Mouse (Mus musculus): ENCODE data around the gene Pam.
"Not testable (repeated sequence)": the region's sequence is repeated elsewhere in the genome, so short reads cannot be mapped to it uniquely, and the experiment has no call there.

The Pam gene

GRCm38 (mm10) chr1:97769294-97769903 is 326.0 kb downstream of the Pam start:
- peak in 1 of 2 experiments; percentile 2 for DNase-seq (ENCODE audit: low spot score in 2 of 2)

- DNase-seq (ENCODE audit: low spot score in 2 of 2), result no peak
These were observed 326.5 kb downstream of the Pam start for GRCm38 (mm10) chr1:97768906-97769293.

GRCm38 (mm10) chr1:97768089-97768488 is 327.4 kb downstream of the Pam start:
- no peak for DNase-seq (ENCODE audit: low spot score in 2 of 2)

GRCm38 (mm10) chr1:97765712-97766111 is 329.7 kb downstream of the Pam start:
- not testable (repeated sequence) for DNase-seq (ENCODE audit: low spot score in 2 of 2)

- DNase-seq (ENCODE audit: low spot score in 2 of 2), result no peak
These were observed 334.0 kb downstream of the Pam start for GRCm38 (mm10) chr1:97761477-97761876.

GRCm38 (mm10) chr1:97760598-97760997 is 334.8 kb downstream of the Pam start:
- DNase-seq (ENCODE audit: low spot score in 2 of 2), result no peak

GRCm38 (mm10) chr1:97759841-97760240 is 335.6 kb downstream of the Pam start:
- no peak for DNase-seq (ENCODE audit: low spot score in 2 of 2)

GRCm38 (mm10) chr1:97754392-97754791 is 341.1 kb downstream of the Pam start:
- DNase-seq (ENCODE audit: low spot score in 2 of 2), result no peak

GRCm38 (mm10) chr1:97753216-97753615 is 342.2 kb downstream of the Pam start:
- no peak for DNase-seq (ENCODE audit: low spot score in 2 of 2)

GRCm38 (mm10) chr1:97748163-97748562 is 347.3 kb downstream of the Pam start:
- no peak for DNase-seq (ENCODE audit: low spot score in 2 of 2)

GRCm38 (mm10) chr1:97746261-97746660 is 349.2 kb downstream of the Pam start:
- DNase-seq (ENCODE audit: low spot score in 2 of 2), result no peak

GRCm38 (mm10) chr1:97745712-97746111 is 349.7 kb downstream of the Pam start:
- no peak for DNase-seq (ENCODE audit: low spot score in 2 of 2)

Data from urinary bladder, postnatal 36 days (tissue).